Mouse (Mus musculus) yolk sac, embryonic 10.5 days (tissue): ENCODE measurements at regions not wholly inside any gene's neighbourhood (a gene's known extent, or its start where the extent isn't known, plus 50 kb on each side); places are given as distances from the start of the nearest gene placed in this dataset.

Experiments used
- DNase-seq: peaks from one replicate; pipeline ENCODE4 v3.0.0-alpha.2; 2017; ENCODE audit warnings: low spot score

DNA sequence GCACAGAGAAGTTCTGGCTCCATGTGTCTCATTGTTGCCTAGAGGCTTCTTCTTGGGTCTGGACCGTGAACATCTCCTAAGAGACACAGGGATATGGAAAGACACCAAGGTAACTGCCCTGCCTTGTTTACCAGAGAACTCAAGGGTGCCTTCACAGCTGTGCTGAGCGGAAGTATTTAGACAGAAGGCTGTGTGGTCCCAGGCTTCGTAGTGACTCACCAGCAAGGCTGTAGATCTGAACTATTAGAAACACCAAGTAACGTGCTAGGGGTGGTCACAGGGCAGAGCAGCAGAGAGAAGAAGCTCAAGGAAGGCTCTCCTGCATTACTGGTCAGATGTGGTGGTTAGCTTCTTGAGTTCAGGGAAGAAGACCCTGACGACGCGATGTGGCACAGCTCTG is 51.6 kb upstream of the Lpp start:
- DNase-seq, result no peak

DNA sequence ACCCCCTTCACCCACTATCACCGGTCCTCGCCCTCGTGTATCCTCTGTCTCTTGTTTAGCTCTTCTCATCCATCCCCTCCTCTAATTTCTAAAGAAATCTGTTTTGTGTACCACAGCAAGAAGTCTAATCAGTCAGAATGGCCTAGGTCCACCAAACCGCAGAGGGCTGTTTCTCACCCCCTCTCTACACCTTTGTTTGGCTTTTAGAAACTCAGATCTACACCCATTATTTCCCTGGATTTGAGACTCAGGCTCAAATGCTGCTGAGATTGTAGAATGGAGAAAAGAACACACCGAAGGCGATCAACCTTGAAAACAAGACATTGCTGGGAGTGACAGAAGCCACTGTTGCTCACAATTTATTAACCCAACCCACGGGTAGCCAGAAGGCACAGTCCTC is 52.7 kb upstream of the Lpp start:
- DNase-seq, result no peak

DNA sequence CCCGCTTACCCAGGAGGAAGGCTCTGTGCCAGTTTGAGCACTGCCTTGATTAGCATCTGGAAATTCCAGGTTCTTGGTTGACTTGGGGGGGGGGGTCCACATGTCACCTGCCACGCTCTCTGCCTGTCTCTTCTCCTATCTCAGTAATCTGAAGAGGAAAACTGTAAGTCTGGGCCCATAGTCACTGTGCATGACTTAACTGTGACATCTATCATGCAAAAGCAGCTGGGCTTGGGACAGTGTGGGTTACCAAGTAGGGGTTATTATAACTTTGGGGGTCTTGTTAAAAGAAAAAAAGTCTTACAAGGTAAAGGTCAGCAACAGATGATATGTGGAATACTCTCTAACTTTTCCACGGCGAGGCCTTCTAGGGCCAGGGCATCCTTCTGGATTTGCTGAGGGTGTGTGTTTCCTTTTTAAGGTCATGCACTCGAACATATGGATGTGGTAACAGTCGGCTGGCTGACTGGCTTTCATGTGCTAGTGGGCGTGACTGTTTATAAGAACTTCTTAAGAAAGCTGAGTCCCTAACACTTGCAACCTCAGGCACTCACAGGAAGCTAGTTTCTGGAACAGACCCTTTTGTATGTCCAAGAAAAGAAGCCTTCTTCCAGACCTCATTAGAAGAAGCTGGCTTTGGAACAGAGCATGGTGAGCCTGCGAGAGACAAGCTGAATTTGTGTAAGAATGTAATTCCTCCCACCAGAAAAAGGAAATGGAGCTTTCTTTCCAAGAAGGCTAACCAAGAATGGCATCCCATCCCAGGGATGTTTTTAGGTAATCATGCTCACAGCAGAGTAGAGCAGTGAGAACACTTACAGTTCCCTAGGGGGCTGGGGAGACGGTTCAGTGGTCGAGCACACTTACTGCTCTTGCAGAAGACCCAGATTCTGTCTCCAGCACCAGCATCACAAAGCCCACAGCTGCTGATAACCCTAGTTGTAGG is 53.7 kb upstream of the Lpp start:
- DNase-seq, result peak; percentile 34

DNA sequence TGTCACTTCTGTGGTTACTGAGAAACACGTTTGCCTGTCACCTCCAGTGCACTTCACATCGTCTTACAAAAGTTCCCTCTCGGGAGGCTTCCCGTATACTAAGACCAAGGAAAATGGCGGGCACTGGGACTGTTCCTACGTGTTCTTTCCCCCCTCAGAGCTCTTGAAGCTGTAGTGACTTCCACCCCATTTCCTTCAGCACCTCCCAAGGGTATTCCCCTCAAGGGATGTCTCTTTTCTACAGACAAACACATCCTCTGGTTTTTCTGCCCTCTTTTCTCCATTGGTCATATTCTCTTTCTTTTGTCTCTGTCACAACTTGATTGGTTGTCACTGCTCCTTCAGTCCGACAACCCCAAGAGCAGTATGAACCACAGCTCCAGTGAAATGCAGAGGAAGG is 54.9 kb upstream of the Lpp start:
- DNase-seq, result no peak

DNA sequence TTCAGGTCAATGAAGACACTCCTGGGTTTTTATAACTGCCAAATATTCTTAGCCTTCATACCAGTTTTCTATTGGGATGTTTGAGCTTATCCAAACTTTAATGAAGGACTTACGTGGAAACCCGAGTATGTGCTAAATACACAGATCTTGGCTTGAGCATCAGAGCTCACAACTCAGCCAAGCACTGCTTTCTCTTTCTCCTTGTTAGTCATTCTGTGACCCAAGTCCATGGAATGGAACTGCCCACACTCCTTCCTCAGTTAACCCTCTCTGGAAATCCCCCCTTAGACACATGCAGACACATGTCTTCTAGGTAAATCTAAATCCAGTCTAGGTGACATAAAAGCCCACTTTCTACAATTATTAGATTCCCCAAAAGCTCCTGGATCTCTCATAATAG is 58.9 kb upstream of the Lpp start:
- no peak for DNase-seq

DNA sequence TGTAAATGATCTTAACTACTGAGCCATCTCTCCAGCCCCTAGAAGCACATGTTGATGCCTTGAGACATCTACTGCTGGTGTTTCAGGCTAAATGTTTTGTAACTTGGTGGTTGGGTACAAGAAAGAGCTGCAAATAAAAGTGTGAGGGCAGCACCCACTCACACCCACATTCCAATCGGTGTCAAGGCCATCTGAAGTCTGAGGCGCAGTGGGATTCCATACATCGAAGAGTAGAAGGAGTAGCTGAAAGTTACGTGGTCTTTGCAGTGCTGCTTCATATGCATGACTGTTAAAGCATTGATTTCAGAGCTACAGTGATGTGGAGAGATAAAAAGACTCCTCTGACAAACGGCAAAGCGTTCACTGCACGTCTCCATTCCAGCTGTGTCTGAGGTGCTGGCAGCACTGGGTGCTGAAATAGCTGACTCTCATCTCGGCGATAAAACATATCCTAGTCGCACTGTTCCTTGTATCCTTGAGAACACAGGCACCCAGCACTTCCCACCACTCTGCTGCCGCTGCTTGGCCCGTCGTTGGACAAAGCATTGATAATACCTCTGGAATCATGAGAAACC is 61.8 kb upstream of the Lpp start:
- no peak for DNase-seq

DNA sequence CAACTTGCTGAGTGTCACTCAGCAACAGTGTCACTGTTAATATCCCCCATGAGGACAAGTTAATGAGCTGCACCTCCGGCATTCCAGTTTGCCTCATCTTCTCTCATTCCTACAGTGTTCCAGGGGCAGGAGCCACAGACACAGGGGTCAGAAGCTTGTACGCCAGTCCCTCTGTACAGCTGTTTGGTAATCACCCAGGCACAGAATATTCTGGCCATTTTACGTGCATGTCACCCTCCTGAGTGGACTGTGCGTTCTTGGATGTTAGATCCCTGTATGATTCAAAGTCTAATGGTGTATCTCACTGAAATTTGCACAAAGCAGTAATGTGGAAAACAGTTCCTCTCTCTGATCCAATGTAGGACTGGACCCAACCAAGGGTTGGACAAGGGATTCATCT is 66.7 kb upstream of the Lpp start:
- DNase-seq, result no peak

DNA sequence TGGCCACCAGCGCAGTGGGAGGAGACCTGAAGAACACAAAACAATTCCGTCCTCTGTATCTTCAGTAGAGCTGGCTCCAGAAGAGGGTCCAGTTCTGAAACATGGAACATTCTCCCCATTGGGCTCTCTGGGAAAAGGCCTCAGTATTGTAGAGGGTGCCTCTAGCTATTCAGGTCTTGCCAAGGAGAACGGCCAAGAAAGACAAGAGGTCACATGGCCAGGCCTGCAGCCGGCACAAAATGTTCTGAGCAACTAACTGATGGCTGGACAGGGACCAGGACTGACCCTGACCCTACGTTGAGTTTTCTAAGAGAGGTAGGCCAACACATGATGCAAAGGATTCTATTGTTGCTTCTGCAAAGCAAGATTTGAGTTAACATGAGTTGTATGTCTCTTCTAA is 67.3 kb upstream of the Lpp start:
- no peak for DNase-seq

DNA sequence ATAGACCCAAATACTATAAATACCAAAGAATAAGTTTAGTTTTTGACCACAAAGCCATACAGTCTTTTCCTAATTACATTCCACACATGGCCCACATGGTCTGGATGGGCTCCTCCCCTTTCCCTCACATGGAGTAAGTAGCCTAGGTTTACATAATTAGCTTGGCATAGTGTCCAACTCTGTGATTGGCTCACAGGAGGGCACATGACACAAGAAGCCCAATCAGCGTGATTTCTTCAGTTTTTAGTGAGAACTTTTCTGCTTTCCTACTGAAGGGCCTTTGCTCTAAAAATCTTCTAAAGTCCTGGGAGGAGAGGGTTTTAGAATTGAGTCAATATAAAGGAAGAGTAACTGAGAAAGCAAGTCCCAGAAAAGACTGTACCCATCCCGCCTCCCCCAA is 68.4 kb upstream of the Lpp start:
- DNase-seq, result no peak

DNA sequence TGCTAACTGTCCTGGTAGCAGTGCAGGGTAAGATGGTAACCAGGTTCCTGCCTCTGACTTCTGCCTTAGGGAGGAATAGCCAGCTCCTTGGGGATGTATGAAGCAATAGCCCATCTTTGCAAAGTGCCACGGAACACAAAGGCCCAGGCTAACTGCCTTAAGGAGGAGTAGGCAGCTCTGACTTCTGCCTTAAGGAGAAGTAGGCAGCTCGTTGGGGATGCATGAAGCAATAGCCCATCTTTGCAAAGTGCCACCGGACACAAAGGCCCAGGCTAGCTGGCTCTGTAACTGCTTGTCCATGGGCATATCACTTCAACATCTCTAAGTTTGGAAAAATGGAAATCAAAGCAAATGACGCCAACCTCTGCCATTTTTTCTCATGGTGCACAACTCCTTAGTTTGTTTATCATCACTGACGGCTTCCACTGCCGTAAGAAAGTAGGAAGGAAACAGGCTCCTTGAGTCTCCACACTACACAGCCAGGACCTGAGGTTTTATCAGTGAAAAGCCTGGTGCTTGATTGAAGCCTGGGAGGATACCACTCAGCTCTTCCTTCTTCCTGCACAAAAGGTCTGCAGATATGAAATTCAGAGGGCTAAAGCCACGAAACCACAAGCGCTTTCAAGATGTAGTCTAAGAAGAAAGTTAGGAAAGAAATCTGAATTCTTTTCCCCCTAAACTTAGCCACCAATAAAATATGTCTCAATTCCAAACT is 74.4 kb upstream of the Lpp start:
- no peak for DNase-seq

DNA sequence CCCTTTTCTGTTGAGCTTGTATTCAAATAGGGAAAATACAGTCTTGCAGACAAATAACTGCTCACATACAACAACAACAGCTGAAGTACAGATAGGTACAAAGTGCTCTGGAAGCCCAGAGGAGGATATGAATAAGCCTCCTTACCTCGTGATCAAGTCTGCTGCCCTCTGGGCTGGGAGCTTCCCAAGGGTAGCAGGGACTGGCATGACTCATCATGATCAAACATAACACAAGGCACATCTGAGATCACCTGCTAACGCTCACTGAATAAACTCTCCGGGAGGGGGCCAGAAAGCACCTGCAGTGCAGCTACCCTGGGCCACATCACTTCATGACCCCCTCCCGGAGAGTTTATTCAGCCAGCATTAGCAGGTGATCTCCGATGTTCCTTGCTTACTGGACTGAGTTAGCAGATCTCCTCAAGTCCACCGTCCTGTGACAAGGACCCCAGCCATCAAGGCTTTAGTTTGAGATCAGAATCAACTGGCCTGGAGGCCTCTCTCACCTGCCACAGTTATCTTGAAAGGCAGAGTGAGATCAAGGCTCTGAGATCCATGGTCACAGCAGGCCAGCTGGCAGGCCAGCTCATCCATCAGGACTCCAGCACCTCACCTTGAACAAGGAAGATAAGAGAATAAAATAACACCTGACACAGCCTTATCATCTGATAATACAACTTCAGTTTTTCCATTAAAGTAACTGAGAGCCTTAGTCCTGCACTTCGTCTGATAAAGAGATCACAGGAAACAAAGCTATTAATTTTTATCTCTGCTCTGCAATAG is 79.6 kb upstream of the Lpp start:
- DNase-seq, result no peak

DNA sequence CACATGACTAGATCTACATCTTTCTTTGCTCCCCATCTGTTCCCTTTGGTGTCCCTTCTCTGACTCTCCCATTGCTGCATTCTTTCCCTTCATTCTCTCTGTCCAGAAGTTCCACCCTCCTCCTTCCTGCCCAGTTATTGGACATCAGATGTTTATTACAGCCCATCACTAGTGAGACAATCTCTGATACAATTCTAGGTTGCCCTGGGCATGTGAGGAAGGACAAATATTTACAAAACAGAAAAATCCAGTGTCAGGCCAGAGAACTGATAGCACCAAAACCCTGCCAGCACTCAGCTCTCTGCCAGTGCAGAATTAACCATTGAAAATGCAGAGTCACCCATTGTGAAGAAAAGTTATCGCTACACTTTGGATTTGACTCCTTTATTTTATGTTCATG is 87.9 kb upstream of the Lpp start:
- DNase-seq, result no peak

DNA sequence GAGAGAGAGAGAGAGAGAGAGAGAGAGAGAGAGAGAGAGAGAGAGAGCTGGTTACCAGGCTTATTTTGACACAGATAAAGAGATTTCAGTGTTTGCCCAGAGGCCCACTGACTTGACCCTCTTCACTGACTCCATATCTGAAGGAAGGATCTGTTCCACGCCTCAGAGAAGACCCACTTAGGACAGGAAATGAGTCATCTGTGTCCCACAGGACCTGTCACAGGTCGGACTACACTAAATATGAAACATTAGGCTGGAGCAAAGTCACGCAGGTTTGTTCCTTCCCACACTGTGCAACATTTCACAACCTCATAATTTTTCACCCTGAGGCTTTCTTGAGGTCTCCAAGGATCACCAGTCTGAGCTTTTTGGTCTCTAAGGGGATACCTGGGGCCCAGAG is 96.5 kb upstream of the Lpp start:
- no peak for DNase-seq

DNA sequence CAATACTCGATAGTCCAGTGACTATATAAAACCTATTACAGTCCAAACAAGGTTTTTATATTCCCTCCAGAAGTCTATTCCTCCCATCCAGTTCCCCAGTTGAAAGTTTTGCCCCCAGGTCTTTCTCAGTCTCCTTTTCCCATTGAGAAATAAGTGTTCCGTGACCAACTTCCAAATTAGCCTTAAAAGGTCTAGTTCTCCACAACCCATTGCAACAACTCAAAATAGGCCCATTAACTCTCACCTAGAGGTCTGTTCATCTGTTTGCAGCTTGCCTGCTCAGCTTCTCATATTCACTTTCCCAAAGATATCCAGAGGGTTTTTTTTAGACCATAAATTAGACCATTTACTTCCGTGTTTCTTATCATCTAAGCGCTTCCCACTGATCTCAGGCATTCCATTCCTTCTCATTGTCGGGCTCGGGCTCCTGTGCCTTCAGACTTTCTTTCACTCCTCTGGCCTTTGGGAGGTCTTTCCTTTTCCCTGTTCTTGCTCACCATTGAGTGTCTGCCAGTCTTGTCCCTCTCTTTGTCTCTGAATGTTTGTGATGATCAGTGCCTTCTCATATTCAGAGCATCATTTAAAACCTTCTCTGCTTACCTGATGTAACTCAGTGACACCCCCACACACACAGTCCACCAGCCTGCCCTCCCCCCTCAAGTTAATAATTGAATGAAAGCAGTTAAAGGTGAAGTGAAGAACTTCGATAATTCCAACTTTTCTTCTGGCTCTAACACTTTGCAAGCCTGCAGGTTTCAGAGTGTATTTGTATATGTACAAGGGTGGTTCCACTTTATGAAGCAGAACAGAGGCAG is 97.5 kb upstream of the Lpp start:
- DNase-seq, result peak; percentile 61

DNA sequence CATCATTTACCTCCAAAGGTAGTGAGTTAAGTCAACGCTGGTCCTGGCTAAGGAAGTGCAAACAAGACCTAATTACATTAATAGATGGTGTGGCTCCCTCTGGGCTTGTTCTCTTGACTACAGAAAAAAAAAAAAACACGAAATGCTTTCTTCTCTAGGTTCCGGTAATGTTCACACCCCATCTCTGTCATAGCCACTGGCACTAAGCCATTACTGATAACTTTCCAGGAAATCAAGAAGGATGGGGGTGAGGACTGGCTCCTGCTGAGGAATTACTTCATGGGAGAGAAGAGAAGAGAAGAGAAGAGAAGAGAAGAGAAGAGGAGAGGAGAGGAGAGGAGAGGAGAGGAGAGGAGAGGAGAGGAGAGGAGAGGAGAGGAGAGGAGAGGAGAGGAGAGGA is 109.1 kb upstream of the Lpp start:
- no peak for DNase-seq

DNA sequence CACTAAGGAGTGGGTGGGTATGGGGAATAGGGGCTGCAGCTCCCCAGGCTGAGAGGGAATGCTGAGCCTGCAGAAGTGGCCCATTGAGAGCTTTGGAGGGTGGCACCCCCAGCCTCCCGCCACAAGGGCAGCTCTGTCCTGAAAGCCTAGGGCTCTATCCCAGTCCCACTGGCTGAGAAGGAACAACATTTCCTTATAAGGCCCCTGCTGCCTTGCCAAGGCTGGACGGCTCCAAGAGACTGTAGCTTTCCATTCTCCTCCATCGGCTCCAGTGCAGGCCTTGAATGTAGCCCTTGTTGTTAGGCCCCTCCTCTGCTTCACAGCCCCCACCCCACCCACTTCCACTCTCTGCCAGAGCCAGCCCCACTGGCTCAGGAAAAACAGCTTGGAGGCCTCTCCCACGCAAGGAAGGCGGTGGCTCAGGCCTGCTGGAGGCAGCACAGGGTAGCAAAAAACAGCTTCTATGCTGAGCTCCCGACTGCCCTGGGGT is 111.1 kb upstream of the Lpp start:
- DNase-seq, result peak; percentile 25

DNA sequence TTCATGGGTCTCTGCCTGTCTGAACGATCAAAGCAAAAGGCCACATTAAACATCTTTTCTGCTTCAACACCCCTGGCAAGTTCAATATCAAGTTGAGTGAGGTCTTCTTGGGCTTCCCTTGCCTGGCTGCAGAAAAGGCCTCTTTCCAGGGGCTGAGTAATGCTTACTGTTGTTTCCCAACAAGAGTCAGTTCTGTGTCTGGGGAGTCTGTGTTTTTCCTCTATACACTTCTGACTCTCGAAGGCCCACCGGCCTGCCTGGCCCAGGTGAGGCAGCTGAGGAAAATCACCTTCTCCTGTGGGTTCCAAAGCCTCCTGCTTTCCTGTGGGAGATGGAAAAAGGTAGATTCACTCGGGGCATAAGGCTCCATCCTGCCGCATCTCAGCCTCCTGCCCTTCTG is 111.7 kb upstream of the Lpp start:
- DNase-seq, result no peak

DNA sequence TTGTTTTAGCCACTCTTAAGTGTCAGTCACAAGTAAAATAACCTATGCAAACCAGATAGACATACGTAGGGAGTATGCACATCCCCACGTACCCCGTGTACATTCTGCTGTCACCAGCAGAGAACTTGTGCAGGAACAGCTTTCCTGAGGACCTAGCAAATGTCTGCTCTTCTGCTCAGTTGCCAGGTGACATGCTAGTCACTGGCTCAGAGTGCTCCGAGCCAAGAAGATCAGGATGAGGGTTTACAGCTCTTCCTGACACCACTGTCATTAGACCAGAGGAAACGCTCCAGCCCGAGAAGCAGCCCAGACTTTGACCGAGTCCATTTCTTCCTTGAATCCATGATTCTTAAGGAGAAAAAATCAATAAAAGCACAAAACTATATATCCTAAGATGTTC is 115.5 kb upstream of the Lpp start:
- no peak for DNase-seq

DNA sequence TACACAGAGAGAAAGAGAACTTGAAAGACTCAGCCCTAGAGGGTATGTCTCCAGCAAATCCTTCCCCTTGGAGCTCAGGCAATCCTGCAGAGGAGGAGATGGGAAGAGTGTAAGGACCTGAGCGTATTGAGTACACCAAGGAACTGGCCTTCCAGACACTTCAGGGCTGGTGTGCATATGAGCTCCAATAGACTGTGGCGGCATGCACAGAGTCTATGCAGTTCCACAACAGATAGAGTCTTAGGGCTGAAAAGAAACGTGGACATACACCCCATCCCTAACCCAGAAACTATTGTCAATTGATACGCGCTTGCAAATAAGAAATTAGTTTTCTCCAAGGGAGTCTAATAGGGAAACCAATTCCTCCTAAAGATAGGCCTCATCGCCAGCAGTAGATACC is 130.6 kb upstream of the Lpp start:
- no peak for DNase-seq

DNA sequence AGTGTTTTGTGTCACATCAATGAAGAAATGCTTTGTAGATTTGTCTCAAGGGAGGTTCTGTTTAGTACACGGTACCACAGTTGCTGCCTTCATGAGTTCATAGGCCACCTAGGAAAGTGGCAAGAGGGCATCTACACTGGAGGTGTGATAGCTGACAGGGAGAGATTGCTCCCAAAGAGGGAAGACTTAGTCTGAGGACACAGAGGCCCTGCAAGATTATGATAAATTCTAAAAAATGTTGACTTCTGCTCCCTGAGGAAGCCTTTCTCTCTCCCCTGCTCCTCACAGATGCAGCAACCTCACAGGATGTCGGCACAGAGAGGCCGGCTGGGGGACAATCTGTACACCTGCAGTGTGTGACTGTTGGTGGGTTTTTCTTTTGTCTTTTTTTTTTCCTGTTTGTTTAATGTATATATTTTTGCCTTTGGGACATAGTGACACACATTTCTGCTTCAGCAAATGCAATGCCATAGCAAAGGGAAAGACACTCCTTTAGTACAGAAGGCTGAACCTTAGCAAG is 133.5 kb upstream of the Lpp start:
- DNase-seq, result no peak

DNA sequence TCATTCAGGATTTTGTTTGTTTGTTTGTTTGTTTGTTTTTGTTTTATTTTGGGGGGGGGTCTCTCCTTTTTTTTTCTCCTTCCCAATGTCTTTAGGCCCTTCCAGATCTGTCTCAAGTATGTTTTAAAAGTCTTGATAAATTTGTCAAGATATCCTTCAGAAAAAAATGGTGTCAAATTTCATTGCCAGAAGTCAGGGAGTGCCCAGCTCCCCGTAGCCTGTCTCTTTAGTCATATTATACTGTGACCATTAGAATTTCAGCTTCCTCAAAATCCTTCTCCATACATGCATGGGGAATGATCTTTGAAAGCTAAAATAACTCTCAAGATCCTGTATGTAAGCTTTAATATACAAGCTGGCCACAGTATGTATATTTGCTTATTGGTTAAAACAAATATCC is 134.3 kb upstream of the Lpp start:
- no peak for DNase-seq
